Mouse (Mus musculus) bone marrow, adult 2 months (tissue): ENCODE results near the gene Ikbkg. TPM values are rescaled to one million over a fixed set of nuclear protein-coding genes. Genes with fewer than 3 reads are reported as not detected.
"Not testable (repeated sequence)": the region's sequence is repeated elsewhere in the genome, so short reads cannot be mapped to it uniquely, and the experiment has no call there.

Experiments used
- H3K27ac ChIP-seq: fragments of 200-500 bp; 2 replicates; pipeline ENCODE4 v1.5.1; 2012; ENCODE audit warnings: low read depth, mild to moderate bottlenecking, control low read depth, inconsistent platforms, low read length; ENCODE audit not compliant: control insufficient read depth, poor library complexity, insufficient read depth
- H3K4me1 ChIP-seq: fragments of 200-500 bp; 2 replicates; pipeline ENCODE4 v1.6.1; 2011; ENCODE audit warnings: low read length; ENCODE audit not compliant: control insufficient read depth, insufficient read depth
- H3K4me3 ChIP-seq: fragments of 200-500 bp; replicated peaks from 2 replicates; pipeline ENCODE3; 2011; ENCODE audit warnings: mild to moderate bottlenecking, low read depth, low read length, control low read depth; ENCODE audit not compliant: control insufficient read depth
- CTCF ChIP-seq: fragments of 200-500 bp; IDR thresholded peaks from 2 replicates; pipeline ENCODE4 v1.5.1; 2011; ENCODE audit warnings: low read length, control low read depth; ENCODE audit not compliant: control insufficient read depth, insufficient read depth
- POLR2A ChIP-seq: fragments of 200-500 bp; IDR thresholded peaks from 2 replicates; pipeline ENCODE4 v1.6.1; 2011; ENCODE audit warnings: low read depth, mild to moderate bottlenecking, control low read depth, low read length, borderline replicate concordance; ENCODE audit not compliant: control insufficient read depth
- WGBS: fragments of 180-500 bp; shearing (Covaris S2); methylation state at CpG from one replicate; pipeline ENCODE4 v1.1.7; 2018; 5-methylcytosine and 5-hydroxymethylcytosine counted together
- polyA plus RNA-seq: library from polyadenylated mRNA; stranded (reverse); fragments of >200 nt; gene quantifications from 2 replicates; pipeline ENCODE4 v1.2.4, GENCODE M21; 2011; ENCODE audit warnings: low replicate concordance; ENCODE audit not compliant: missing spikeins, insufficient read depth, insufficient read length

Gene Ikbkg
- polyA plus RNA-seq: 11.6 and 11.7 TPM in 2 replicates

- 9% methylated on average over 30 of the region's 30 CpGs for WGBS
- TF ChIP-seq CTCF (peak; percentile 47; the same call in 1 of the 2 replicates), POLR2A (peak; percentile 89)
- peak within 1 kb of the TSS; percentile 93 for H3K27ac ChIP-seq
- H3K4me1 ChIP-seq: no peaks in the 10 kb centered on the region
- H3K4me3 ChIP-seq: peak within 1 kb of the TSS; percentile 78
Measured at GRCm38 (mm10) chrX:74392535-74393443, at the start of gene Ikbkg, which contains the start of gene Fam3a. TSS of gene Ikbkg (plus strand) at chrX:74393290. TSS of gene Fam3a (minus strand) at chrX:74393272.

- Histone ChIP-seq H3K27ac (no peak overlapping the region), H3K4me1 (peaks cover 2% of the 10 kb centered on the region), H3K4me3 (peak overlapping the region; percentile 61)
- 14% methylated on average over 13 of the region's 13 CpGs for WGBS
- no peak for TF ChIP-seq POLR2A
Measured at GRCm38 (mm10) chrX:74352645-74353466, 40.2 kb upstream of the Ikbkg start.

- Histone ChIP-seq H3K27ac (no peak within 1 kb of the TSS), H3K4me3 (peak within 1 kb of the TSS; percentile 61), H3K4me1 (peaks cover 2% of the 10 kb centered on the region)
- TF ChIP-seq CTCF (no peak), POLR2A (peak; percentile 74)
- WGBS: 7% methylated on average over 9 of the region's 22 CpGs
Measured at GRCm38 (mm10) chrX:74353467-74353770, 39.7 kb upstream of the Ikbkg start, which contains the start of gene Lage3. TSS of gene Lage3 (minus strand) at chrX:74353618.

- H3K27ac ChIP-seq, H3K4me1 ChIP-seq, H3K4me3 ChIP-seq: not testable (repeated sequence)
- 83% methylated on average over 3 of the region's 3 CpGs for WGBS
Measured at GRCm38 (mm10) chrX:74357069-74357468, 36.0 kb upstream of the Ikbkg start.

GRCm38 (mm10) chrX:74359171-74359570 is 33.9 kb upstream of the Ikbkg start:
- TF ChIP-seq POLR2A: no peak
- TF ChIP-seq CTCF: no peak
- Histone ChIP-seq H3K27ac (no peak overlapping the region), H3K4me3 (no peak overlapping the region), H3K4me1 (no peaks in the 10 kb centered on the region)
- 61% methylated on average over 11 of the region's 11 CpGs for WGBS

- Histone ChIP-seq H3K27ac (no peak overlapping the region), H3K4me1 (no peaks in the 10 kb centered on the region; the same call in 1 of the 2 replicates), H3K4me3 (peak overlapping the region; percentile 86)
- TF ChIP-seq CTCF: no peak
- no peak for TF ChIP-seq POLR2A
- 47% methylated on average over 10 of the region's 10 CpGs for WGBS
Measured at GRCm38 (mm10) chrX:74367512-74367911, 25.6 kb upstream of the Ikbkg start.

GRCm38 (mm10) chrX:74368209-74368909 is 24.7 kb upstream of the Ikbkg start:
- 11% methylated on average over 48 of the region's 49 CpGs for WGBS
- no peaks in the 10 kb centered on the region; the same call in 1 of the 2 replicates for H3K4me1 ChIP-seq
- peak overlapping the region; percentile 86 for H3K4me3 ChIP-seq
- TF ChIP-seq POLR2A (peak; percentile 37; the same call in 1 of the 2 replicates), CTCF (no peak)
- H3K27ac ChIP-seq: peak overlapping the region; percentile 18
